Mouse (Mus musculus): ENCODE data around the gene Coq9. TPM values are rescaled to one million over a fixed set of nuclear protein-coding genes. Genes with fewer than 3 reads are reported as not detected.

Coq9 gene
- polyA plus RNA-seq (2015; fragmentation: Nextera tagmentation; extraction: Ambion mirVana) = 47.1 and 51.4 TPM in 2 replicates

GRCm38 (mm10) chr8:94837662-94838574 lies at the start of gene Coq9, which contains the start of gene Ciapin1:
Coq9 (plus strand) TSS chr8:94838321.
Ciapin1 (minus strand) TSS chr8:94838358.
- under 1% methylated on average over 80 of the region's 82 CpGs for WGBS
- Histone ChIP-seq H3K4me3 (ENCODE audit: low read depth, low read length) (peak within 1 kb of the TSS; percentile 91), H3K4me2 (replicated peaks; ENCODE audit: low read depth, low read length) (peak within 1 kb of the TSS; percentile 88), H3K4me1 (ENCODE audit: insufficient read depth, low read depth, low read length) (peaks cover 5% of the 10 kb centered on the region; the same call in 1 of the 2 replicates), H3K27ac (ENCODE audit: low read length) (peak within 1 kb of the TSS; percentile 95), H3K9me3 (ENCODE audit: low read length) (no peaks in the 10 kb centered on the region), H3K9ac (replicated peaks; ENCODE audit: low read depth) (peak within 1 kb of the TSS; percentile 91), H3K27me3 (replicated peaks; ENCODE audit: insufficient read depth, low read length) (no peaks in the 10 kb centered on the region), H3K36me3 (ENCODE audit: insufficient read depth, low read length) (no peaks in the 10 kb centered on the region)
- TF ChIP-seq CTCF (IDR thresholded peaks at IDR 0.05) (0 out of 2 replicates have a peak, but pooled peaks have one; percentile 4), EP300 (IDR thresholded peaks at IDR 0.05) (no peak; the same call in 1 of the 2 replicates)
- DNase-seq (ENCODE audit: low spot score) (peak; percentile 98), ATAC-seq (peak; percentile 99)

- DNase-seq (ENCODE audit: low spot score) (no peak), ATAC-seq (no peak)
- WGBS = 84% methylated on average over 10 of the region's 10 CpGs
- TF ChIP-seq EP300 (IDR thresholded peaks at IDR 0.05) (no peak), CTCF (IDR thresholded peaks at IDR 0.05) (no peak)
- no peaks in the 10 kb centered on the region for H3K27me3 ChIP-seq (replicated peaks; ENCODE audit: insufficient read depth, low read length)
- H3K4me3 ChIP-seq (ENCODE audit: low read depth, low read length) = no peak overlapping the region
- H3K36me3 ChIP-seq (ENCODE audit: insufficient read depth, low read length) = no peaks in the 10 kb centered on the region
- H3K4me1 ChIP-seq (ENCODE audit: insufficient read depth, low read depth, low read length) = peaks cover 5% of the 10 kb centered on the region
- H3K9ac ChIP-seq (replicated peaks; ENCODE audit: low read depth) = no peak overlapping the region
- H3K9me3 ChIP-seq (ENCODE audit: low read length) = no peaks in the 10 kb centered on the region
- no peak overlapping the region for H3K4me2 ChIP-seq (replicated peaks; ENCODE audit: low read depth, low read length)
- H3K27ac ChIP-seq (ENCODE audit: low read length) = no peak overlapping the region
Observed at GRCm38 (mm10) chr8:94789256-94789955, 48.7 kb upstream of the Coq9 start.

- H3K4me3 ChIP-seq (ENCODE audit: low read depth, low read length) = no peak overlapping the region
- no peak overlapping the region for H3K9ac ChIP-seq (replicated peaks; ENCODE audit: low read depth)
- no peaks in the 10 kb centered on the region for H3K36me3 ChIP-seq (ENCODE audit: insufficient read depth, low read length)
- H3K27ac ChIP-seq (ENCODE audit: low read length) = no peak overlapping the region
- no peak overlapping the region for H3K4me2 ChIP-seq (replicated peaks; ENCODE audit: low read depth, low read length)
- DNase-seq (ENCODE audit: low spot score) (no peak), ATAC-seq (no peak)
- H3K9me3 ChIP-seq (ENCODE audit: low read length) = no peaks in the 10 kb centered on the region
- TF ChIP-seq CTCF (IDR thresholded peaks at IDR 0.05) (no peak), EP300 (IDR thresholded peaks at IDR 0.05) (no peak)
- 94% methylated on average over 4 of the region's 4 CpGs for WGBS
- no peaks in the 10 kb centered on the region for H3K4me1 ChIP-seq (ENCODE audit: insufficient read depth, low read depth, low read length)
- H3K27me3 ChIP-seq (replicated peaks; ENCODE audit: insufficient read depth, low read length) = no peaks in the 10 kb centered on the region
Observed at GRCm38 (mm10) chr8:94794368-94794767, 43.8 kb upstream of the Coq9 start.

GRCm38 (mm10) chr8:94794782-94795181 lies 43.3 kb upstream of the Coq9 start:
- H3K27ac ChIP-seq (ENCODE audit: low read length) = no peak overlapping the region
- no peak for TF ChIP-seq EP300 (IDR thresholded peaks at IDR 0.05)
- 0 out of 2 replicates have a peak, but pooled peaks have one; percentile 15 for TF ChIP-seq CTCF (IDR thresholded peaks at IDR 0.05)
- no peak for ATAC-seq

GRCm38 (mm10) chr8:94800278-94800968 lies 37.7 kb upstream of the Coq9 start:
- no peaks in the 10 kb centered on the region for H3K36me3 ChIP-seq (ENCODE audit: insufficient read depth, low read length)
- no peak overlapping the region for H3K4me3 ChIP-seq (ENCODE audit: low read depth, low read length)
- no peaks in the 10 kb centered on the region for H3K4me1 ChIP-seq (ENCODE audit: insufficient read depth, low read depth, low read length)
- H3K27ac ChIP-seq (ENCODE audit: low read length) = no peak overlapping the region
- DNase-seq (ENCODE audit: low spot score) = peak; percentile 34
- 55% methylated on average over 7 of the region's 7 CpGs for WGBS
- TF ChIP-seq EP300 (IDR thresholded peaks at IDR 0.05) (no peak), CTCF (IDR thresholded peaks at IDR 0.05) (no peak)
- H3K4me2 ChIP-seq (replicated peaks; ENCODE audit: low read depth, low read length) = no peak overlapping the region
- H3K27me3 ChIP-seq (replicated peaks; ENCODE audit: insufficient read depth, low read length) = no peaks in the 10 kb centered on the region
- no peaks in the 10 kb centered on the region for H3K9me3 ChIP-seq (ENCODE audit: low read length)
- no peak overlapping the region for H3K9ac ChIP-seq (replicated peaks; ENCODE audit: low read depth)
- ATAC-seq = no peak; the same call in 1 of the 2 replicates

More at GRCm38 (mm10) chr8:94794782-94795181, 43.3 kb upstream of the Coq9 start:
- Histone ChIP-seq H3K4me2 (replicated peaks; ENCODE audit: low read depth, low read length) (no peak overlapping the region), H3K9me3 (ENCODE audit: low read length) (no peaks in the 10 kb centered on the region), H3K36me3 (ENCODE audit: insufficient read depth, low read length) (no peaks in the 10 kb centered on the region), H3K4me1 (ENCODE audit: insufficient read depth, low read depth, low read length) (no peaks in the 10 kb centered on the region), H3K4me3 (ENCODE audit: low read depth, low read length) (no peak overlapping the region), H3K9ac (replicated peaks; ENCODE audit: low read depth) (no peak overlapping the region), H3K27me3 (replicated peaks; ENCODE audit: insufficient read depth, low read length) (no peaks in the 10 kb centered on the region)
- WGBS = 93% methylated on average over 2 of the region's 2 CpGs
- no peak for DNase-seq (ENCODE audit: low spot score)

Measured in lung, postnatal 0 days (tissue).